Mouse (Mus musculus) 416B (cell line): ENCODE measurements around the gene Micall2.
A peak's percentile ranks its signal among the peaks of the same experiment; 100 is the strongest.

Source experiments
- DNase-seq: peaks from one replicate; pipeline ENCODE4 v3.0.0; 2011; ENCODE audit warnings: low read depth

The Micall2 gene

GRCm38 (mm10) chr5:139681832-139682630, 54.1 kb downstream of the Micall2 start:
- DNase-seq = no peak

DNA sequence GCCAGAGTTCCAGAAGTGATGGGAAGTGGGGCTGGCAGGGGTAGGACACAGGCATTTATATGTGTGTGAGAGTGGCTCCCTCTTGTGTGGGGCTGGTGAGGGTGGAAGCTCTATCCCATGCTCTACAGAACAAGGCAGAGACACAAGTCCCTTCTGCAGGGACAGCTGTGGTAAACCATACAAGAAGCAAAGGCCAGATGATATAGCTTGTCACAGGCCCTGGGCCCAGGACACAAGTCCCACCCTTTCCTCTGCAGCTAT, 60.5 kb downstream of the Micall2 start:
- no peak for DNase-seq

DNA sequence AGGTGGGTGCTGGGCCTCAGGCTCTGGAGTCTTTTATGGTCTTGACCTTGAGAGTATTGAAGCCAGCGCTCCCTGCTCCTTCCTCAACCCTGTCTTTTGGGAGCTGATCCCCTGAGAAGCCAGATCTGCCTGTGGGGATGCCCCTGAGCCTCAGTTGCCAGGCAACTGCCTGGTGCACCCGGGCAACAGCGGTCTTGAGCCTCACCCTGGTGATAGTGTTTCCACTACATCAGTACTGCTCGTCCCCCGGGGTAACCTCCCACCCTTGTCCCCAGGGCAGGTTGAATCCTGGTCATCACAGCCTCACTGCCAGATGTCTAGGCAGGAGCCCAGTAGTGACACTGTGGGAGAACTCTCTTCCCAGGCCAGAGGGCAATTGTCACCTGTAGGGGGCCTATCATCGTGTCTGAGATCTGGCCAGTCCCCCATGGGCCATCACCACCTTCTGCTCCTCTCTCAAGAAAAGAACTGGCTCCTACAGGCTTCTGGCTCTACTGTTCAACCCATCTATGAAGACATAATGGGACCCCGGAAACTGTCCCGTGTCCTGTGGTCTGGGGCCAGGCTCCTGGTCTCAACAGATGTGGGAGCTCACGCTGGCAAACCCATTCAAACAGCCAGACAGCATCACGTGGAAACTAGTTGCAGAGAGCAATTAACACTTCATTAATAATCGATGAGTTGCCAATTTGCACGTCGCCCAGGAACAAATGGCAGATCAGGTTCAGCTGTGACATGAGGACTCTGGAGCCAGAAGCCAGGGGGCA, 61.0 kb downstream of the Micall2 start:
- no peak for DNase-seq

DNA sequence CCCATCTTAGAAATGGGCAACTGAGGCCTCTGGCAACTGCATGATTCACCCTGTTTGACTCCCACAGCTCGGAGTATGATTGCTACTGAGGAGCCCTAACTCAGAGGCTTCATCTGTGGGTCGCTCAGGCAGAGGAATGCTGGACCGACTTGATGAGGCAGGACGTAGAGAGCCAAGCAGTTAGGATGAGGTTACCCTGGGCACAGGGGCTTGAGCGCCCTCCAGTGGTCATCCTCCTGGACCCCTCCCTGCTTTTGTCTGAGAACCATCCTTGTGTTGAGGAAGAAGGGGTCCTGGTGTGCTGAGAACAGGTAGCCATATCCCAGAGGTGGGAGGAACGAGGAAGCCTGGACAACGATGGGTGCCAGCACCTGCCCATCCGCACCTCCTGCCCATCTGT, 66.8 kb downstream of the Micall2 start:
- peak; percentile 35 for DNase-seq

DNA sequence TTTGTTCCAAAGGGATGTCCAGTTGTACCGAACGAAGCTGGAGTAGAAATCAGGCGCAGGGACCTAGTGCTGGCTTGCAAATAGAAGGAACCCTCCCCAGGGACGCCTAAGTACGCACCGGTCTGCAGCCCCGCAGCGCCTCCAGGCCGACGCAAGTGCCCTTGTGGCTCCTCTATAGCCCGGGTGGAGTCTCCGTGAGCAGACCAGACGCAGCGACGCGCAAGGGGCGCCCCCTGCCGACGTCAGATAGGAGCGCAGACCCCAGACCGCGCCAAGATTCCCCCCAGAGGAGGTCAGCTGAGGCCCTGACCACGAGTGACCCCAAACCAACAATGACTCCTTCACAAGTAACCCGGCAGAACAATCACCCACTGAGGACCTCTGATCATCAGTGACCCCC, 67.6 kb downstream of the Micall2 start:
- peak; percentile 62 for DNase-seq

DNA sequence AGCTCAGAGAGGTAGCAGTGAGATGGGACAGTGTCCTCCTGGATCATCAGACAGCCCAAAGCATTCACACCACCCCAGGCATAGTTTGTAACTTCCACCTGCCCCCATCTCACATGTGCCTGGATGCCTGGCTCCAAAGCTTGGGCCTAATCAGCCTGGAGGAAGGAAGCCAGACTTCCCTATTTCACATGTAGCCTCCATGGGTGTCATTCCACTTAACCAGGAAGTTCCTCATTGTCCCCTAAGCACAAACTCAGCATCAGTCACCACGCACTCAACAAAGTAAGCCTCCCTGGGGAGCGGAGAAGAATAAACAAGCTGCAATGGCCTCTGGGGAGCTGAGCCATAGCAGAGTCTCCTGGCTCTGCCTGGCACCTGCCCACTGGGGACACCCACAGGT, 69.6 kb downstream of the Micall2 start:
- no peak for DNase-seq

DNA sequence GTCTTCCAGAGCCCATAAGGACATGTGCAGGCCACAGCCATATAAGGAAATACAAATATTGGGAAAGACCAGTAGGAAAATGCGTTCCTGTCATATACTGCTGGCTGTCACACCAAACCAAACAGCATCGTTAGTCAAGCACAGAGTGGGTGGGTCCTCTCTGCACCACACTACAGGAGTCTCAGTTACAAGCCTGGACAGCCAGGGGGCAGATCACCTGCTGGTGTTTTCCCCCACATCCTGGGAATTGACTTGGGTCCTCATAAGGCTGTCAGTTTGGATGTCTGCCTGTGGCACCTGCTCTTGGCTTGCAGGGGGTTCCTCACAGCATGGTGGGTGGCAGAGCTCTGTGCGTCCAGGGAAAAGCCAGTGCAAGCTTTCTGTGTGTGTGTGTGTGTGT, 70.8 kb downstream of the Micall2 start:
- DNase-seq = no peak

- DNase-seq = no peak
These were observed 74.4 kb downstream of the Micall2 start for GRCm38 (mm10) chr5:139661713-139662112.

GRCm38 (mm10) chr5:139659307-139659706, 76.8 kb downstream of the Micall2 start:
- DNase-seq = no peak

- DNase-seq = no peak
These were observed 77.3 kb downstream of the Micall2 start for GRCm38 (mm10) chr5:139658865-139659264.

DNA sequence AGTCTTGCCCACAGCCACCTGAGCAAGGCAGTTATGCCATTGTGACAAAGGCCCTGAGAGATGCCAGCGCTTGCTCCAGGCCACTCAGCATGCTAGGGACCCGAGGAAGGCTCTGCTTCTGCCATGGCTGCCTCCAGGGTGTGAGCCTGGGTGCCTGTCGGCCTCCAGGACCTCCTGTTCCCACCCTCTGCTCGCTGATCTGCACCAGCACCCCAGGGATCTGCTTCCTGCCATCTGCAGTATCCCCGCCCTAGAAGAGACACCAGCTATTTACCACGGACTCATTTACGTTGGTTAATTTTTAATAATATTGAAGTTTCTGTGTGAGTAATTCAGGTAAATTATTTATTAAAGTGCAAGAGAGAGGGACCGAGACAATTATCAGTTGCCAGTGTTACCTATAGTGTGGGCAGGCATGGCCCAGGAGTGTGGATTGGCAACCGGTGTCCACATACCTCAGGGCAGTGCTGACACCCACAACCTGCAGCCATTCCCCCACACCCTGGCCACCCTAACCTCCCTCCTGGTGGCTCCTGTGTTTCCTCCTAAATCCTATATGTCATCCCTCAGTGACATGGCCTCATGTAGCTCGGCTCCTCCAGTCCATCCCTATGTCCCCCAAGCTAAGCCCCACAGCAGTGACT, 78.1 kb downstream of the Micall2 start:
- DNase-seq = no peak
